ENCODE assay signal across 17 mouse cellular contexts in genomic region chr4:120158714-120159310, GRCm38 (mm10). TPM values are rescaled to one million over a fixed set of nuclear protein-coding genes. Genes with fewer than 3 reads are reported as not detected.
DNase-seq lines count a peak whose midpoint lies in the region; ATAC-seq and TF ChIP-seq lines count a peak whose summit lies in the region.
"Had no signal": no experiment of that assay in that cellular context is flagged by ENCODE, and none has a peak within 500 bp of the region (broad histone marks: within the 10 kb centered on the region; RNA-seq: fewer than 3 reads in every experiment).

No protein-coding gene starts in this region.

- H3K27ac ChIP-seq in forebrain, embryonic 10.5 days, result peak overlapping the region; percentile 48; the same call in 1 of the 2 replicates
- no peak overlapping the region for H3K27ac ChIP-seq in forebrain, embryonic 15.5 days (replicated peaks)
- 0 out of 2 replicates have a peak overlapping the region, but pooled peaks have one; percentile 18 for H3K27ac ChIP-seq in intestine, embryonic 15.5 days
- no peak overlapping the region for H3K27ac ChIP-seq in intestine, postnatal 0 days (ENCODE audit: low read depth, low read length)
- no peak overlapping the region for H3K27ac ChIP-seq in embryonic facial prominence, embryonic 14.5 days (replicated peaks; ENCODE audit: low read depth, low read length)
- H3K27ac ChIP-seq: hindbrain, embryonic 14.5 days had no signal

- no peak for ATAC-seq in forebrain, embryonic 15.5 days (replicated peaks)
- no peak for ATAC-seq in intestine, embryonic 15.5 days
- ATAC-seq in intestine, postnatal 0 days, result no peak
- peak; percentile 48; the same call in 1 of the 2 replicates for ATAC-seq in embryonic facial prominence, embryonic 14.5 days (ENCODE audit: low read depth)

- peaks cover 34% of the 10 kb centered on the region for H3K27me3 ChIP-seq in forebrain, embryonic 10.5 days (ENCODE audit: poor library complexity, severe bottlenecking)
- H3K27me3 ChIP-seq in forebrain, embryonic 15.5 days, result no peaks in the 10 kb centered on the region
- no peaks in the 10 kb centered on the region for H3K27me3 ChIP-seq in intestine, embryonic 15.5 days (replicated peaks)
- H3K27me3 ChIP-seq in intestine, postnatal 0 days (replicated peaks; ENCODE audit: control insufficient read depth, insufficient read depth, low read length), result no peaks in the 10 kb centered on the region
- H3K27me3 ChIP-seq in embryonic facial prominence, embryonic 14.5 days (replicated peaks; ENCODE audit: control insufficient read depth, insufficient read depth, low read length), result no peaks in the 10 kb centered on the region

- H3K4me3 ChIP-seq in forebrain, embryonic 10.5 days, result no peak overlapping the region
- H3K4me3 ChIP-seq in forebrain, embryonic 15.5 days, result no peak overlapping the region
- H3K4me3 ChIP-seq in intestine, embryonic 15.5 days (replicated peaks), result no peak overlapping the region
- H3K4me3 ChIP-seq in intestine, postnatal 0 days (ENCODE audit: low read depth, low read length), result no peak overlapping the region
- H3K4me3 ChIP-seq in embryonic facial prominence, embryonic 14.5 days (ENCODE audit: low read depth, low read length), result no peak overlapping the region
- H3K4me3 ChIP-seq: erythroblast, embryonic 14.5 days had no signal

- 27% methylated on average over 5 of the region's 5 CpGs for WGBS in forebrain, embryonic 10.5 days
- WGBS in forebrain, embryonic 15.5 days, result 23% methylated on average over 5 of the region's 5 CpGs
- WGBS in intestine, embryonic 15.5 days, result 38% methylated on average over 5 of the region's 5 CpGs
- WGBS in intestine, postnatal 0 days, result 50% methylated on average over 5 of the region's 5 CpGs
- WGBS in embryonic facial prominence, embryonic 14.5 days, result 38% methylated on average over 5 of the region's 5 CpGs

- intact Hi-C loops in left cerebral cortex, postnatal 36 days (cut with DNase I), result no loop called here

- no peaks in the 10 kb centered on the region for H3K36me3 ChIP-seq in forebrain, embryonic 10.5 days (replicated peaks)
- no peaks in the 10 kb centered on the region for H3K36me3 ChIP-seq in forebrain, embryonic 15.5 days
- H3K36me3 ChIP-seq in intestine, embryonic 15.5 days, result no peaks in the 10 kb centered on the region
- H3K36me3 ChIP-seq in intestine, postnatal 0 days (ENCODE audit: control insufficient read depth, insufficient read depth), result peaks cover under 1% of the 10 kb centered on the region; the same call in 1 of the 2 replicates
- H3K36me3 ChIP-seq in embryonic facial prominence, embryonic 14.5 days (ENCODE audit: control insufficient read depth, insufficient read depth, low read length), result no peaks in the 10 kb centered on the region

- DNase-seq in forebrain, embryonic 10.5 days (ENCODE audit: extremely low spot score, low spot score), result no peak
- no peak for DNase-seq in embryonic facial prominence, embryonic 14.5 days (ENCODE audit: low spot score)
- peak; percentile 59 for DNase-seq in skeletal muscle tissue, adult 2 months (ENCODE audit: low read depth, low spot score)
- DNase-seq in cerebellum, adult 8-10 months, result no peak
- DNase-seq in left cerebral cortex, postnatal 36 days (ENCODE audit: low spot score in 2 of 2), result no peak
- DNase-seq: adrenal gland, postnatal 25 days; kidney, postnatal 10 days; thymus, adult 2 months had no signal

- no peaks in the 10 kb centered on the region for H3K9me3 ChIP-seq in forebrain, embryonic 10.5 days
- H3K9me3 ChIP-seq in forebrain, embryonic 15.5 days, result no peaks in the 10 kb centered on the region
- no peaks in the 10 kb centered on the region for H3K9me3 ChIP-seq in intestine, embryonic 15.5 days
- no peaks in the 10 kb centered on the region for H3K9me3 ChIP-seq in intestine, postnatal 0 days (ENCODE audit: control insufficient read depth)
- H3K9me3 ChIP-seq in embryonic facial prominence, embryonic 14.5 days (ENCODE audit: control insufficient read depth, low read length), result no peaks in the 10 kb centered on the region

- H3K9ac ChIP-seq in forebrain, embryonic 15.5 days (replicated peaks), result no peak overlapping the region
- H3K9ac ChIP-seq in intestine, embryonic 15.5 days, result no peak overlapping the region
- no peak overlapping the region for H3K9ac ChIP-seq in intestine, postnatal 0 days (ENCODE audit: low read depth, low read length)
- no peak overlapping the region for H3K9ac ChIP-seq in embryonic facial prominence, embryonic 14.5 days (ENCODE audit: low read depth, low read length)
- H3K9ac ChIP-seq: hindbrain, embryonic 14.5 days had no signal

- H3K4me1 ChIP-seq in forebrain, embryonic 10.5 days, result peaks cover 21% of the 10 kb centered on the region
- peaks cover 28% of the 10 kb centered on the region for H3K4me1 ChIP-seq in forebrain, embryonic 15.5 days
- peaks cover 36% of the 10 kb centered on the region for H3K4me1 ChIP-seq in intestine, embryonic 15.5 days (replicated peaks)
- H3K4me1 ChIP-seq in intestine, postnatal 0 days (replicated peaks; ENCODE audit: control insufficient read depth, insufficient read depth, low read length), result 0 out of 2 replicates have a peak, but pooled peaks cover 4% of the 10 kb centered on the region
- H3K4me1 ChIP-seq in embryonic facial prominence, embryonic 14.5 days (ENCODE audit: control insufficient read depth, insufficient read depth, low read length), result peaks cover 21% of the 10 kb centered on the region

- TF ChIP-seq CTCF in intestine, postnatal 0 days (IDR thresholded peaks at IDR 0.05; ENCODE audit: low read depth), result no peak

- H3K4me2 ChIP-seq in forebrain, embryonic 15.5 days (replicated peaks), result no peak overlapping the region
- H3K4me2 ChIP-seq in intestine, embryonic 15.5 days (replicated peaks), result no peak overlapping the region
- H3K4me2 ChIP-seq in intestine, postnatal 0 days (replicated peaks; ENCODE audit: low read depth), result no peak overlapping the region
- no peak overlapping the region for H3K4me2 ChIP-seq in embryonic facial prominence, embryonic 14.5 days (ENCODE audit: low read depth, low read length)
- H3K4me2 ChIP-seq: hindbrain, embryonic 14.5 days had no signal

RNA-seq across cellular contexts. Expression of gene Edn2, which starts 2.2 kb away (rescaled TPM):
- not detected in 2 replicates for polyA plus RNA-seq in forebrain, embryonic 10.5 days (2016; fragmentation: Nextera tagmentation; extraction: Ambion mirVana)
- 0.27 TPM in 1 of 2 replicates, not detected in the other for polyA plus RNA-seq in forebrain, embryonic 15.5 days (2015; fragmentation: Nextera tagmentation; extraction: Ambion mirVana)
- 5.1 and 5.2 TPM in 2 replicates for polyA plus RNA-seq in intestine, embryonic 15.5 days (2015; fragmentation: Nextera tagmentation; extraction: Ambion mirVana)
- 4.7 and 5.6 TPM in 2 replicates for polyA plus RNA-seq in intestine, postnatal 0 days (2015; fragmentation: Nextera tagmentation; extraction: Ambion mirVana)
- 3.0 and 4.0 TPM in 2 replicates for polyA plus RNA-seq in embryonic facial prominence, embryonic 14.5 days (2014; fragmentation: Nextera tagmentation; extraction: Ambion mirVana)
- not detected for total RNA-seq in left cerebral cortex, postnatal 36 days (2021)
- total RNA-seq: adrenal gland, postnatal 25 days; common myeloid progenitor, adult 5-6 weeks; layer of hippocampus, postnatal 14 days had no signal
- polyA plus RNA-seq: erythroblast, embryonic 14.5 days; hindbrain, embryonic 14.5 days; limb, embryonic 11.5 days; spleen, adult 2 months had no signal

Comparison
In these comparisons a context has a peak if more than half of its experiments do, and no peak if none do; other contexts are left out.
1. H3K27ac ChIP-seq: peak in forebrain, embryonic 10.5 days (single experiment) and intestine, embryonic 15.5 days (single experiment); none in forebrain, embryonic 15.5 days (single experiment), intestine, postnatal 0 days (single experiment) and embryonic facial prominence, embryonic 14.5 days (single experiment).